Mouse (Mus musculus) lung, postnatal 0 days (tissue): ENCODE measurements at regions not wholly inside any gene's neighbourhood (a gene's known extent, or its start where the extent isn't known, plus 50 kb on each side); places are given as distances from the start of the nearest gene placed in this dataset.

Experiments
- ATAC-seq: fragments of 200-750 bp; cut with Nextera tagmentation; 2 replicates; pipeline ENCODE4 v1.8.0; 2017; ENCODE audit warnings: moderate library complexity
- DNase-seq: peaks from one replicate; pipeline ENCODE4 v3.0.0-alpha.2; 2016; ENCODE audit warnings: low spot score
- H3K27ac ChIP-seq: fragments of 300-500 bp; sonication (generic); 2 replicates; pipeline ENCODE4 v1.5.1; 2014; ENCODE audit warnings: antibody characterized with exemption, mild to moderate bottlenecking, low read length, mixed read lengths
- H3K27me3 ChIP-seq: fragments of 300-500 bp; sonication (generic); replicated peaks from 2 replicates; pipeline ENCODE4 v1.6.1; 2014; ENCODE audit warnings: low read length, mixed read lengths; ENCODE audit not compliant: insufficient read depth
- H3K36me3 ChIP-seq: fragments of 300-500 bp; sonication (generic); 2 replicates; pipeline ENCODE4 v1.6.1; 2014; ENCODE audit warnings: low read length, mixed read lengths; ENCODE audit not compliant: insufficient read depth
- H3K4me1 ChIP-seq: fragments of 300-500 bp; sonication (generic); 2 replicates; pipeline ENCODE4 v1.6.1; 2014; ENCODE audit warnings: antibody characterized with exemption, low read depth, low read length, mixed read lengths; ENCODE audit not compliant: insufficient read depth
- H3K4me2 ChIP-seq: fragments of 300-500 bp; sonication (generic); replicated peaks from 2 replicates; pipeline ENCODE4 v1.6.1; 2014; ENCODE audit warnings: low read depth, mild to moderate bottlenecking, low read length, moderate library complexity, mixed read lengths
- H3K4me3 ChIP-seq: fragments of 300-500 bp; sonication (generic); 2 replicates; pipeline ENCODE4 v1.5.1; 2014; ENCODE audit warnings: low read depth, low read length
- H3K9ac ChIP-seq: fragments of 300-500 bp; sonication (generic); replicated peaks from 2 replicates; pipeline ENCODE4 v1.6.1; 2014; ENCODE audit warnings: low read depth, mild to moderate bottlenecking
- H3K9me3 ChIP-seq: fragments of 300-500 bp; sonication (generic); 2 replicates; pipeline ENCODE4 v1.6.1; 2016; ENCODE audit warnings: low read length, mixed read lengths
- CTCF ChIP-seq: IDR thresholded peaks from 2 replicates; pipeline ENCODE4 v1.5.1; 2016; ENCODE audit warnings: antibody characterized with exemption, mild to moderate bottlenecking
- EP300 ChIP-seq: IDR thresholded peaks from 2 replicates; pipeline ENCODE4 v1.6.1; 2016; ENCODE audit warnings: antibody characterized with exemption, mild to moderate bottlenecking, control low read depth
- WGBS: fragments of 180-500 bp; shearing (Covaris S2); extraction: QIAGEN DNeasy Blood & Tissue Kit; methylation state at CpG from one replicate; pipeline ENCODE4 v1.1.7; 2014; 5-methylcytosine and 5-hydroxymethylcytosine counted together

DNA sequence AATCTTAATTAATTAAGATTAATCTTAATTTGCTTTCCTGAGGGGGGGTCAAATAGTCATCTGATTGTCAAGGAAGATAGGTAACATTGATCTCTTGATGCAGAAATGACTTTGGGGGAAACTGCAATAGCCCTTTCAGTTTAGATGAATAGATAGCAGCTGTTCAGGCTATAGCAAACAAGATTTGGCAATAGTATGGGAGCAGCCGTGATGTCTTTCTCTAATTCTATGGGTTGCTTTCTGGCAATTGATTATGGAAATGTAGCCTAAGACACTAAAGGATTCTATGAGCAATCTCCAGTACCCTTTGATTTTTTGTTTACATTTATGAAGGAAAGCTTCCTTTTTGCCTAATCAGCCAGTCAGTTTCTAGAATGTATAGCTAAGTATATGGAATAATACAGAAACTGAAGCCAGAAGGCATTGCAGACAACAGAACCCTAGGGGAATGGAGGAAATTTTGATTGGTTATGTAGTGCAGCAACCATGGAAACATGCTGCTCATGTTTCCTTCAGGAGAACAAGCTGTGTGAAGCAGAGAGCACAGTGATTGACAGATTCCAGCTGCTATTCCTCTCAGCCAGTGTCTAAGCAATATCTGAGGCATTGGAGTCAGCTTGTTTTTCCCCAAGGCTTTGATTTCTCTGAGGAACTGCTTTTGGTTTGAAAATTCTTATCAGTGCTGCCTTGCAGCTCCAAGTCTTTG, 608.7 kb upstream of the Cypt1 start:
- Histone ChIP-seq H3K4me3 (no peak overlapping the region), H3K4me2 (no peak overlapping the region), H3K4me1 (no peaks in the 10 kb centered on the region), H3K27ac (no peak overlapping the region), H3K9me3 (no peaks in the 10 kb centered on the region), H3K36me3 (no peaks in the 10 kb centered on the region), H3K27me3 (no peaks in the 10 kb centered on the region), H3K9ac (no peak overlapping the region)
- TF ChIP-seq EP300 (no peak), CTCF (no peak)
- no peak for ATAC-seq
- 59% methylated on average over 1 of the region's 1 CpGs for WGBS
- DNase-seq = peak; percentile 13
